Mouse (Mus musculus): ENCODE measurements around the gene Gab1. TPM values are rescaled to one million over a fixed set of nuclear protein-coding genes. Genes with fewer than 3 reads are reported as not detected.
"Not testable (repeated sequence)": the region's sequence is repeated elsewhere in the genome, so short reads cannot be mapped to it uniquely, and the experiment has no call there.

Gab1 gene
- polyA plus RNA-seq, 1 experiment from 2014 or later: 12.5 TPM

DNA sequence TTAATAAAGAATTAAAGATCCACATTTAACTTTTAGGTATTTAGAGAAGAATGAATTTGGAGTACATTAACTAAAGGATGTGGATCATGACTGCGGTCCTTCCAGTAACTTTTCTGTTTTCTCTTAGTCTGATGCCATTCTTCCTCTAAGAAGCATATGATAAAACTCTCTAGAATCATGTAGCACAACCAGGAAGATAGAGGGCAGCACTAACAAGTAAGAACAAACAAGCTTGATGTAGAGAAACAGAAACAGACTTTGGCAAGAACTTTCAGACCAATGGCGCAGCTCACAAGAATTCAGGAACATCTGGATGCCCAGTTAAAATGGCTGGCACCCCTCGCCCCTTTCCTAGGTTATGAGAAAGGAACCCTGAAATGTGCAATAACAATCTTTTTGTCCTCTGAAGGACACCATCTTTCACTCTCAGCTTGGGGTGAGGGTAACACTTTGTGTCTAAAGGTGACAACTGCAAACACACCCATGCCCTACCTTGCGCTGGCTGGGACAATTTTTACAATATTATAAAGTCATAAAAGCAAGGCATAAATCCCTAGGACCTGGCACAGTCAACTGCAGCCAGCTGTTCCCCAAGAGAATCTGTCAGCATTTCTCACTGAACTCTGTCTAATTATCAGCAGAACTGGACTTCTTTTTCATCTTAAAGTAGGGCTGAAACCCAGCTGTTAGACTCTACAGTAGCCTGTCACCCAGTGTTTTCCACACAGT lies 107.4 kb downstream of the Gab1 start:
- H3K9ac ChIP-seq (replicated peaks; ENCODE audit: low read depth, low read length): no peak overlapping the region
- 0 out of 2 replicates have a peak, but pooled peaks cover 3% of the 10 kb centered on the region for H3K36me3 ChIP-seq (ENCODE audit: control insufficient read depth, insufficient read depth, low read length)
- no peaks in the 10 kb centered on the region for H3K9me3 ChIP-seq (ENCODE audit: control insufficient read depth, low read length)
- WGBS: 84% methylated on average over 4 of the region's 4 CpGs
- H3K27me3 ChIP-seq (ENCODE audit: control insufficient read depth, insufficient read depth, low read length): no peaks in the 10 kb centered on the region
- H3K4me3 ChIP-seq (ENCODE audit: low read depth, low read length): no peak overlapping the region
- no peak overlapping the region for H3K4me2 ChIP-seq (ENCODE audit: low read depth, low read length)
- no peak; the same call in 1 of the 2 replicates for ATAC-seq (ENCODE audit: low read depth)
- no peak overlapping the region for H3K27ac ChIP-seq (ENCODE audit: low read depth, low read length)
- no peaks in the 10 kb centered on the region for H3K4me1 ChIP-seq (ENCODE audit: control insufficient read depth, insufficient read depth, low read length)

- no peak overlapping the region for H3K27ac ChIP-seq (ENCODE audit: low read depth, low read length)
- H3K4me1 ChIP-seq (ENCODE audit: control insufficient read depth, insufficient read depth, low read length): no peaks in the 10 kb centered on the region
- no peak overlapping the region for H3K4me2 ChIP-seq (ENCODE audit: low read depth, low read length)
- WGBS: 96% methylated on average over 6 of the region's 6 CpGs
- H3K9ac ChIP-seq (replicated peaks; ENCODE audit: low read depth, low read length): no peak overlapping the region
- H3K36me3 ChIP-seq (ENCODE audit: control insufficient read depth, insufficient read depth, low read length): no peaks in the 10 kb centered on the region; the same call in 1 of the 2 replicates
- H3K27me3 ChIP-seq (ENCODE audit: control insufficient read depth, insufficient read depth, low read length): no peaks in the 10 kb centered on the region
- H3K9me3 ChIP-seq (ENCODE audit: control insufficient read depth, low read length): no peaks in the 10 kb centered on the region
- no peak overlapping the region for H3K4me3 ChIP-seq (ENCODE audit: low read depth, low read length)
- ATAC-seq (ENCODE audit: low read depth): no peak
Measured at GRCm38 (mm10) chr8:80768451-80768850, 111.9 kb downstream of the Gab1 start.

- H3K9ac ChIP-seq (replicated peaks; ENCODE audit: low read depth, low read length): no peak overlapping the region
- no peaks in the 10 kb centered on the region for H3K36me3 ChIP-seq (ENCODE audit: control insufficient read depth, insufficient read depth, low read length)
- peak; percentile 93 for ATAC-seq (ENCODE audit: low read depth)
- no peak overlapping the region for H3K4me3 ChIP-seq (ENCODE audit: low read depth, low read length)
- no peaks in the 10 kb centered on the region for H3K27me3 ChIP-seq (ENCODE audit: control insufficient read depth, insufficient read depth, low read length)
- H3K27ac ChIP-seq (ENCODE audit: low read depth, low read length): no peak overlapping the region
- H3K9me3 ChIP-seq (ENCODE audit: control insufficient read depth, low read length): no peaks in the 10 kb centered on the region
- WGBS: 30% methylated on average over 9 of the region's 9 CpGs
- H3K4me1 ChIP-seq (ENCODE audit: control insufficient read depth, insufficient read depth, low read length): no peaks in the 10 kb centered on the region
- no peak overlapping the region for H3K4me2 ChIP-seq (ENCODE audit: low read depth, low read length)
Measured at GRCm38 (mm10) chr8:80753017-80753715, 127.2 kb downstream of the Gab1 start.

DNA sequence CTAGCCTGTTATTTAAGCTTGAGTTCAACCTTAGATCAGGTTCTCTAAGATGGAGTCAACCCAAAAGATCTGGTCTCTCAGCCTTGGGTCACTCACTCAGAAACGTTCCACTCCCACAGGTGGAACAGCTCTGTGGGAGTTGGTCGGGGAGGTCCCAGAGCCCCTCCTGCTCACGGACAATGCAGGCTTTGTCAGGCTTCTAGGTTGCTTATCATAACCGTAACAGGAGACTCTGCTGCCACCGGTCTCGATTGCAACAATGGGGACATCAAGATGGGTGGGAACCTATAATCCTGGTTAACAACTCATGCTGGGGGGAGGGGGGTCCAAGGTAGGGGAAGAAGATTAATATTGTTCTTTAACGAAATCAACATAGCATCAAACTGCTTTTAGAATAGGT lies 127.9 kb downstream of the Gab1 start:
- Histone ChIP-seq H3K4me2 (ENCODE audit: low read depth, low read length) (no peak overlapping the region), H3K9me3 (ENCODE audit: control insufficient read depth, low read length) (no peaks in the 10 kb centered on the region), H3K36me3 (ENCODE audit: control insufficient read depth, insufficient read depth, low read length) (no peaks in the 10 kb centered on the region), H3K27me3 (ENCODE audit: control insufficient read depth, insufficient read depth, low read length) (no peaks in the 10 kb centered on the region), H3K9ac (replicated peaks; ENCODE audit: low read depth, low read length) (no peak overlapping the region), H3K4me1 (ENCODE audit: control insufficient read depth, insufficient read depth, low read length) (no peaks in the 10 kb centered on the region), H3K27ac (ENCODE audit: low read depth, low read length) (no peak overlapping the region), H3K4me3 (ENCODE audit: low read depth, low read length) (no peak overlapping the region)
- 68% methylated on average over 7 of the region's 7 CpGs for WGBS
- no peak for ATAC-seq (ENCODE audit: low read depth)

- Histone ChIP-seq H3K4me1 (ENCODE audit: control insufficient read depth, insufficient read depth, low read length) (no peaks in the 10 kb centered on the region), H3K9ac (replicated peaks; ENCODE audit: low read depth, low read length) (no peak overlapping the region), H3K4me3 (ENCODE audit: low read depth, low read length) (no peak overlapping the region), H3K4me2 (ENCODE audit: low read depth, low read length) (no peak overlapping the region), H3K36me3 (ENCODE audit: control insufficient read depth, insufficient read depth, low read length) (no peaks in the 10 kb centered on the region), H3K27me3 (ENCODE audit: control insufficient read depth, insufficient read depth, low read length) (no peaks in the 10 kb centered on the region), H3K9me3 (ENCODE audit: control insufficient read depth, low read length) (no peaks in the 10 kb centered on the region), H3K27ac (ENCODE audit: low read depth, low read length) (no peak overlapping the region)
- 90% methylated on average over 4 of the region's 4 CpGs for WGBS
- ATAC-seq (ENCODE audit: low read depth): no peak
Measured at GRCm38 (mm10) chr8:80749091-80749490, 131.2 kb downstream of the Gab1 start.

DNA sequence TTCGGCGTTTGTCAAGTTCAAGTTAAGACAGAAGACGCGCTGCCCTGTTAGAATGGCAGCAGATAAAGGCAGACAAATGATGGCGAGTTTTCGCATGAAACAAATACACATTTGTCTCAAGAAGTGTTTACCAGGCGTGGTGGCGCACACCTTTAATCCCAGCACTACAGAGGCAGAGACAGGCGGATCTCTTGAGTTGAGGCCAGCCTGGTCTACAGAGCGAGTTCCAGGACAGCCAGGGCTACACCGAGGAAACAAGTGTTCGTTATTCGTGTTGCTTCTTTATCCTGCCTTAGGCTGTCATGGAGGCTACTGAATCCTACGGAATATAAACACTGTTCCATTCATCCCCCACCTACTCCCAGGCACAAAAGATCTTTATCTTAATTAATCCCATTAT lies 140.4 kb downstream of the Gab1 start:
- Histone ChIP-seq H3K9ac (replicated peaks; ENCODE audit: low read depth, low read length) (peak overlapping the region; percentile 50), H3K4me3 (ENCODE audit: low read depth, low read length) (peak overlapping the region; percentile 88), H3K4me2 (ENCODE audit: low read depth, low read length) (peak overlapping the region; percentile 50), H3K4me1 (ENCODE audit: control insufficient read depth, insufficient read depth, low read length) (peaks cover 7% of the 10 kb centered on the region; the same call in 1 of the 2 replicates), H3K36me3 (ENCODE audit: control insufficient read depth, insufficient read depth, low read length) (peaks cover 10% of the 10 kb centered on the region), H3K27ac (ENCODE audit: low read depth, low read length) (peak overlapping the region; percentile 91), H3K9me3 (ENCODE audit: control insufficient read depth, low read length) (no peaks in the 10 kb centered on the region; the same call in 1 of the 2 replicates), H3K27me3 (ENCODE audit: control insufficient read depth, insufficient read depth, low read length) (no peaks in the 10 kb centered on the region)
- WGBS: 12% methylated on average over 14 of the region's 14 CpGs
- peak; percentile 54 for ATAC-seq (ENCODE audit: low read depth)

- H3K9ac ChIP-seq (replicated peaks; ENCODE audit: low read depth, low read length): peak within 1 kb of the TSS; percentile 88
- not testable (repeated sequence) for H3K4me1 ChIP-seq (ENCODE audit: control insufficient read depth, insufficient read depth, low read length); H3K27me3 ChIP-seq (ENCODE audit: control insufficient read depth, insufficient read depth, low read length); H3K9me3 ChIP-seq (ENCODE audit: control insufficient read depth, low read length)
- 2% methylated on average over 70 of the region's 91 CpGs for WGBS
- H3K36me3 ChIP-seq (ENCODE audit: control insufficient read depth, insufficient read depth, low read length): peaks cover 14% of the 10 kb centered on the region
- peak within 1 kb of the TSS; percentile 96 for H3K27ac ChIP-seq (ENCODE audit: low read depth, low read length)
- peak within 1 kb of the TSS; percentile 88 for H3K4me3 ChIP-seq (ENCODE audit: low read depth, low read length)
- H3K4me2 ChIP-seq (ENCODE audit: low read depth, low read length): peak within 1 kb of the TSS; percentile 91
- peak; percentile 96 for ATAC-seq (ENCODE audit: low read depth)
Measured at GRCm38 (mm10) chr8:80739155-80739924, 141.0 kb downstream of the Gab1 start, which contains the start of gene Smarca5. Smarca5 (minus strand) TSS chr8:80739497.

- Histone ChIP-seq H3K9me3 (ENCODE audit: control insufficient read depth, low read length) (no peaks in the 10 kb centered on the region; the same call in 1 of the 2 replicates), H3K27me3 (ENCODE audit: control insufficient read depth, insufficient read depth, low read length) (no peaks in the 10 kb centered on the region), H3K27ac (ENCODE audit: low read depth, low read length) (peak overlapping the region; percentile 96), H3K4me2 (ENCODE audit: low read depth, low read length) (peak overlapping the region; percentile 91), H3K36me3 (ENCODE audit: control insufficient read depth, insufficient read depth, low read length) (peaks cover 19% of the 10 kb centered on the region), H3K9ac (replicated peaks; ENCODE audit: low read depth, low read length) (peak overlapping the region; percentile 88), H3K4me3 (ENCODE audit: low read depth, low read length) (peak overlapping the region; percentile 88), H3K4me1 (ENCODE audit: control insufficient read depth, insufficient read depth, low read length) (peaks cover 7% of the 10 kb centered on the region; the same call in 1 of the 2 replicates)
- peak; percentile 79 for ATAC-seq (ENCODE audit: low read depth)
- under 1% methylated on average over 81 of the region's 84 CpGs for WGBS
Measured at GRCm38 (mm10) chr8:80738388-80739154, 141.7 kb downstream of the Gab1 start.

Measured in neural tube, embryonic 14.5 days (tissue).